Mouse (Mus musculus) megakaryocyte, adult 5-6 weeks (primary cell): ENCODE measurements around the gene Dennd5b. TPM values are rescaled to one million over a fixed set of nuclear protein-coding genes. Genes with fewer than 3 reads are reported as not detected.

Experiments
- ATAC-seq: 2 replicates; pipeline ENCODE4 v1.8.0; 2016; ENCODE audit warnings: mild to moderate bottlenecking, inconsistent platforms; ENCODE audit not compliant: poor library complexity, severe bottlenecking
- total RNA-seq, 2 experiments: library from RNA; stranded (forward) in 1 of 2; stranded (reverse) in 1 of 2; fragments of 153-499, 151-499 nt in 1 of 2; fragments of 221-1000, 200-1000 nt in 1 of 2; gene quantifications; 2 replicates each; pipeline versions ENCODE4 v1.2.3 to v1.2.4; 2015 to 2017

Dennd5b gene
- total RNA-seq, 2 experiments from 2014 or later: 0.51 to 0.83 TPM

GRCm38 (mm10) chr6:148958712-148959111 is 142.8 kb downstream of the Dennd5b start:
- peak; percentile 34 for ATAC-seq

GRCm38 (mm10) chr6:148957046-148957445 is 144.4 kb downstream of the Dennd5b start:
- no peak for ATAC-seq

GRCm38 (mm10) chr6:148955641-148956420 is 145.6 kb downstream of the Dennd5b start:
- no peak for ATAC-seq

GRCm38 (mm10) chr6:148946881-148947405 is 154.5 kb downstream of the Dennd5b start:
- peak; percentile 6; the same call in 1 of the 2 replicates for ATAC-seq

GRCm38 (mm10) chr6:148946409-148946742 is 155.1 kb downstream of the Dennd5b start, which contains the start of gene Sinhcaf:
Gene Sinhcaf, minus strand, starts transcription at chr6:148946467.
- peak; percentile 77 for ATAC-seq

- peak; percentile 23 for ATAC-seq
Observed at GRCm38 (mm10) chr6:148945509-148946408, 155.7 kb downstream of the Dennd5b start.

- ATAC-seq: peak; percentile 48
Observed at GRCm38 (mm10) chr6:148944767-148945508, 156.5 kb downstream of the Dennd5b start.

GRCm38 (mm10) chr6:148944344-148944766 is 157.1 kb downstream of the Dennd5b start:
- peak; percentile 2 for ATAC-seq

- ATAC-seq: no peak
Observed at GRCm38 (mm10) chr6:148943695-148944094, 157.8 kb downstream of the Dennd5b start.

- no peak for ATAC-seq
Observed at GRCm38 (mm10) chr6:148942406-148942805, 159.1 kb downstream of the Dennd5b start.

- ATAC-seq: no peak
Observed at GRCm38 (mm10) chr6:148941880-148942279, 159.6 kb downstream of the Dennd5b start.

- peak; percentile 39; the same call in 1 of the 2 replicates for ATAC-seq
Observed at GRCm38 (mm10) chr6:148940383-148940782, 161.1 kb downstream of the Dennd5b start.

Other genes with a start within 250 kb of the Dennd5b start
- gene Caprin2, start 205.4 kb downstream of the Dennd5b start, total RNA-seq (2015): 2.1 and 2.6 TPM in 2 replicates
- gene Caprin2, start 205.4 kb downstream of the Dennd5b start, total RNA-seq (2017): 3.2 and 11.3 TPM in 2 replicates
- 12.4 and 16.8 TPM in 2 replicates for gene Sinhcaf, start 155.2 kb downstream of the Dennd5b start, total RNA-seq (2015)
- 31.7 and 33.8 TPM in 2 replicates for gene Sinhcaf, start 155.2 kb downstream of the Dennd5b start, total RNA-seq (2017)
- gene Gm10203, start 28.5 kb upstream of the Dennd5b start, total RNA-seq (2015): not detected in 2 replicates
- not detected in 2 replicates for gene Gm10203, start 28.5 kb upstream of the Dennd5b start, total RNA-seq (2017)
- gene Etfbkmt, start 38.2 kb upstream of the Dennd5b start, total RNA-seq (2015): 6.8 and 9.3 TPM in 2 replicates
- gene Etfbkmt, start 38.2 kb upstream of the Dennd5b start, total RNA-seq (2017): 5.9 and 7.8 TPM in 2 replicates
- 19.6 and 20.2 TPM in 2 replicates for gene Amn1, start 87.0 kb upstream of the Dennd5b start, total RNA-seq (2015)
- 14.7 and 16.4 TPM in 2 replicates for gene Amn1, start 87.0 kb upstream of the Dennd5b start, total RNA-seq (2017)
- gene Resf1, start 207.7 kb upstream of the Dennd5b start, total RNA-seq (2015): 114 and 122 TPM in 2 replicates
- gene Resf1, start 207.7 kb upstream of the Dennd5b start, total RNA-seq (2017): 76.9 and 91.4 TPM in 2 replicates